Mouse (Mus musculus) lung, postnatal 0 days (tissue): ENCODE data around the gene Gm48552.

Experiments used
- CTCF ChIP-seq: IDR thresholded peaks from 2 replicates; pipeline ENCODE4 v1.5.1; 2016; ENCODE audit warnings: antibody characterized with exemption, mild to moderate bottlenecking
- EP300 ChIP-seq: IDR thresholded peaks from 2 replicates; pipeline ENCODE4 v1.6.1; 2016; ENCODE audit warnings: antibody characterized with exemption, mild to moderate bottlenecking, control low read depth

DNA sequence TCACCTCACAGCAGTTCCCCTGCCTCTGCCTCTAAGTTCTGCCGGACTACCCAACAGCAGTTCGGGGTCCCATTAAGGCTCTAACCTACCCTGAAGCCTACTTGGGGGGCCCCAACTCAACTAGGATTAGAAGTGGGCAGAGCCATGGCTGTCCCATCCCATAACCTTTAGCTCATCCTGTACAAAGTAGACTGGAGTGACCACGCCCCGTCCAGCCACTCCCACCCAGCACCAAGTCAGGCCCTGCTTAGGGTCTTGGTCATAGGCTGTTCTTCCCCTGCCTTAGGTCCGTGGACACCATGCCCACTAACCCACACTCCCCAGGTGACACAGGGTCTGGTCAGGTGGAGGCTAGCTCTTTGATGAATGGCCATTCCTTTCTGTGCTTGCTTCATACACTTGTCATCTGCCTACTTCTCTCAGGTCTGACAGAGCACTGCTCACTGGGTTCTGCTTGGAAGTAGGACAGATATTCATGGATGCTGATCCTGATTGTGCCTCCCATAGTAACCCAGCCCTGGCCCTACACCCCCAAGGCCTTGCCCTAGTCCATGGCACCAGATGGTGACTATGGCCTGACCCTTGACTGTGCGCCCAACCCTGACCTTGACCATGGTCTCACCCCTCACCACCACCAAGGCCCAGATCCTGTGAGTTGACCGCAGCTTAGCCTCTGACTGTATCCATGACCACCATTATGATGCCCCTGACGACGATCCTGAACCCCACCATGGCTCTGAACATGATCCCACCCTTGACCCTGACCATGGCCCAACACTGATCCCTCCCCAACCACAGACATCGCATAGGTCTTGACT is 30.5 kb downstream of the Gm48552 start:
- TF ChIP-seq CTCF (no peak), EP300 (no peak)
